Mouse (Mus musculus): ENCODE results near the gene Got1.

DNA sequence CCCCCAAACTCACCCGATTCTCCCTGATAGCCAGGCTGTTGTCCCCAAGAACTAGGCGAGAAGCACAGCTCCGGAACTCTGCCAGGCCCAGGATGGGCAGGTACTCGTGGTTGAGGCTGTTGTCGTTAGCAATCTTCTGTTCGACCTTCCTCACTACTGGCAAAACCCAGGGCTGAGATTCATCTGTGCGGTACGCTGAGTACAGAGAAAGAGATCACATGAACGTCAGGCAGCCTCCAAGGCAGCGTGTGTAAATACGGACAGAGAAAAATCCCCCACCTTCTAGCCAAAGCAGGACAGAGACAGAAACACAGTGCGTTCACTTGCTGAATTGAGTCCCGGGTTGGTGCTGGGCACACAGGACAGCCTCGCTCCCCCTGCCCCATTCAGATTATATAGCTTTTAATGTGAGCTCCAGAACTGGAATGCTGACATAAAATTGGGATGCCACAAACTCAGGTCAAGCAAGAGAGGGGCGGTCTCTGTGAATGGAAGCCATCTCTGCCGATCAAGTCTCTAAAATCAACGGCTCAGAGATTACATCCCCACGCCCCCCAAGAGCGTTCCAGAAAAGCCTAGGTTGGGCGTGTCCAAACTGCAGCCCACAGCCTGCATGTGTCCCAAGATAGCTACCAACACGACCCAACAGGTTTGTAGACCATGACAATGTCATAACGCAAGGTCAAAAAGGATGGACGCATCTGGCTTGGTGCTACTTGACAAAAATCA lies 8.6 kb downstream of the Got1 start:
- TF ChIP-seq CTCF (IDR thresholded peaks at IDR 0.05; ENCODE audit: borderline replicate concordance, insufficient read depth, low read length) = no peak
- no peak for TF ChIP-seq POLR2A (IDR thresholded peaks at IDR 0.05; ENCODE audit: low read depth, low read length)

Measured in embryonic fibroblast, embryonic 13.5 days (primary cell).